Mouse (Mus musculus) cerebellum, adult 2 months (tissue): ENCODE data around the gene Tmem215.

Source experiments
- CTCF ChIP-seq: fragments of 200-500 bp; IDR thresholded peaks from 2 replicates; pipeline ENCODE4 v1.5.1; 2011; ENCODE audit warnings: low read depth, mild to moderate bottlenecking, control low read depth, low read length, moderate library complexity, borderline replicate concordance; ENCODE audit not compliant: insufficient read depth
- POLR2A ChIP-seq: fragments of 200-500 bp; IDR thresholded peaks from 2 replicates; pipeline ENCODE4 v1.6.1; 2011; ENCODE audit warnings: low read length, control low read depth, borderline replicate concordance; ENCODE audit not compliant: insufficient read depth

DNA sequence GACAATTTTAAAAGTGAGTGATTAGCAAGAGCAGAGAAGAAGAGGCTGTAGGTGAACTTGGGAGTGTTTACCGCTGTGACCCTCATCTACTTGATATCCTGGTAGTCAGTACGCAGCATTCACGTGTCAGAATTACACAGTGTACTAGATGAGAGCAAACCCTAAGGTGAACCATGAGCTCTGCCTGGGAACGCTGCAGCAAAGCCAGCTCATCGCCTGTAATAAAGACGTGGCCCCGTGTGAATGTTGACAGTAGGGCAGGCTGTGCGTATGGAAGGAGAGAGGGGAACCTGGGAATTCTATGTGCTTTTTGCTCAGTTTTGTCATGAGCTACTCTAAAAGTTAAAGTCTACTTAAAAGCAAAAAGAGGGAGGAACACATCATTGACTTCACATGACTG, 19.8 kb downstream of the Tmem215 start:
- no peak for TF ChIP-seq POLR2A
- TF ChIP-seq CTCF: no peak
